Mouse (Mus musculus) olfactory bulb, adult 2 months (tissue): ENCODE data around the gene Lsamp.

Experiments
- CTCF ChIP-seq: fragments of 200-500 bp; IDR thresholded peaks from 2 replicates; pipeline ENCODE4 v1.5.1; 2012; ENCODE audit warnings: low read depth, mild to moderate bottlenecking, low read length, moderate library complexity; ENCODE audit not compliant: insufficient read depth
- POLR2A ChIP-seq: fragments of 200-500 bp; IDR thresholded peaks from 2 replicates; pipeline ENCODE4 v1.6.1; 2012; ENCODE audit warnings: mild to moderate bottlenecking, low read depth, low read length, moderate library complexity; ENCODE audit not compliant: insufficient read depth

DNA sequence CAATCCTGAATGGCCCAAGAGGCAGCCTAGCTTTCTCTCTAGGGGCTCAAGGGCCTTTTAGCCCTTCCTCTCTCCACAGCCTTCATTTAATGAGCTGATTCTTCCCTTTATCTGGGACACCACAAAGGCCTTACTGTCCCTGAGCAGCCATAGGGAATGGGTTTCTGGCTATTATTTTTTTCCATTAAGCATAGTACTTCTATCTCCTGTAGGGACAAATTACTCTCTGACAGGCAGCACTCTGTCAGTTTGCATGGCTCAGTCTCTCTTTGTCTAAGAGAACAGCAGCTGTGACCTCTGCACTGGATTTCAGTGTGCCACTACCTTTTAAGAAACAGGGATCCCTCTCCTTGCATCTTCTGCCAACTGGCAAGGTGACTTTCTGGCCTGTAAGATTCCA is 1251.7 kb downstream of the Lsamp start:
- TF ChIP-seq POLR2A: no peak
- TF ChIP-seq CTCF: no peak
